Mouse (Mus musculus) left cerebral cortex, adult 18-20 months (tissue): ENCODE measurements at regions not wholly inside any gene's neighbourhood (a gene's known extent, or its start where the extent isn't known, plus 50 kb on each side); places are given as distances from the start of the nearest gene placed in this dataset.
A peak's percentile ranks its signal among the peaks of the same experiment; 100 is the strongest.

Experiments
- DNase-seq, 2 experiments: peaks; one replicate each; pipeline ENCODE4 v3.0.0; 2021 to 2022; ENCODE audit warnings: low spot score in 2 of 2, mixed read lengths in 1 of 2

DNA sequence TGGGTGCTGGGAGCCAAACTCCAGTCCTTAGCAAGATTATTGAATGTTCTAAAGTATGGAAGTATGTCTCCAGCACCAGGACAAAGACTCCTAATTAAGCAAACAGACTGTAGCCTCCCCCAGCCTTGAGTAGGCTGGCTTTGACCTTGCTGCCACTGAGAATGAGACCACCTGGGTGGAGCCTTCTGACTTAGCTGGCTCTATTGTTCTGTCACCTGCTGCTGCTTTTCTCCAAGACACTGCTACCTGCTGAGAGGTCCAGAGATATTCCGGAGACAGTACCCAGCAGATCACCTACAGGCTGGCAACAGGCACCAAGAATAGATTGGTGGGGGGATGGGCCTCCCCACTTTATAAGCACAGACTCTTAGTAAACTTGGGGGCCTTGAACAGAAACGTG, 247.5 kb upstream of the Pabpc6 start:
- no peak for DNase-seq

DNA sequence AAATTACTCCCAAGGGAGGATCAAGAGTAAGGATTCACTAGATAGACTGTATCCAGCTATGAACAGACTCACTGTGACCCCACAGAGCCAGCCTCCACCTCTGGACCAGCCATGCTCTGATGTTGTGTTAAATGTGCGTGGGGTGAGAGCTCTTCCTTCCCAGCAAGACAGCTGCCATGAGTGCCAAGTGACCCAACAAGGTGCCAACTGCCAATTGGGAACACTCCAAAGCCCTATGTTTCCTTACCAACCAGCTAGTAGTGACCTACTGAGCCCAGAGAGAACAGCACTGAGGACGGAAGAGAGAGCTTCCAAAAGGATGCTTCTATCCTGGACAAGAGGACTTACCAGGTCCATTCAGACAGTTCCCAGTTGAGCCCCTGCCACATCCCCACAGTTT, 241.3 kb upstream of the Pabpc6 start:
- no peak for DNase-seq

DNA sequence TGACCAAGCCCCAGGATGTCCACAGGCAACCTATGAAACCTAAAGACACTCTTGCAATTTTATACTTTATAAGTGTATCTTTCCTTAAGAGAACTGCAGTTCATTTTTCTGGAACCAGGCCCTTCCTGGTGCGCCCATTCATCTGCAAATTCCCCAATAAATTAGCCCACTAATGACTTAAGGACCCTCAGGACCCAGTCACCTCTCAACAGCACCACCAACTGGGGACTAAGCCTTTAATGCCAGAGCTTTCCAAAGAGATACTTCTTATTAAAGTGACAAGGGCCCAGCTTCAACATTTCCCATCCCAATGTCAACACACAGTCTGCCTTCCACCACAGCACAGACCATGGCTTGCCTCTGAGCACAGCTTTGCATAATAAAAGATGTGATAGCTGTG, 237.6 kb upstream of the Pabpc6 start:
- DNase-seq, result no peak

DNA sequence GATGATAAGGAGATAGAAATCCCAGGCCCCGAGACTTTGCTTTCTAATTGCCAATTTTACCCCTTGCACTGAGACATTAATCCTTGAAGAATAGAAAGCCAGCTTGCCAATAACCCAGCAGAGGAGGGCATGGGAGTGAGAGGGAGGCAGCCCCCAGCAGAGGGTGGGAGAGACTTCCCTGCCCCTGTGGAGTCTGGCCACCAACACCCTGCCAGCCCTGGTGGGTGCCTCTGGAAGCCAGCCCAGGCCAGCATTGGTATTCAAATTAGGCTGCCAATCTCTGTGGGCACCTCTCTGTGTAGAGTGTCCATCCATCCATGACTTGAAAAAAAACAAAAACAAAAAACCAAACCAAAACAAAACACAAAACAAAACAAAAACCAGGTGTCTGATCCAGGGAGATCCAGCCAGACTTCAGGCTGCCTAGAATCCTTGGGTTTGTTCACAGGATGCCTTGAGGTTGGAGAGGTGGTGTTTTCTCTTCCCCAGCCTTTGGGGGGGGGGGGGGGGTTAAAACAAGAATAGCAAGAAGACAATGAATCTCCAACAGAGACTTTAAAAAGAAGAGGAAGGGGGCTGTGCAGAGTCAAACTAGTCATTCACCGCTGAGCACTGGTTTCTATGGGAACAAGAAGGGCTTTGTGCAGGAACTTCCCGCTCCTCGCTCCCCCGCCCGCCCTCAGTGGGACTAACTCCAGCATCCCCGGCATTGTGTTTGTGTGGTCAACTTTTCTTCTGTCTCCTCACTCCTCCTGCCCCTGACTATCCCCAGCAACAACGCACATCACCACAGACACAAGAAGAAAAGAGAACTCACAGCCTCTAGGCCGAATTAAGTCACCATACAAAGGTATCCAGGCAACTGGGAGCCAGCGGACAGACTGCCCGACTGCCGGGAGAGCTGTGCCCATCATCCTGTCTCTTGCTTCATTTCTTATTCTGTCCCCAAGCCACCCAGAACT, 236.3 kb upstream of the Pabpc6 start:
- peak; percentile 55 to 77 for DNase-seq

DNA sequence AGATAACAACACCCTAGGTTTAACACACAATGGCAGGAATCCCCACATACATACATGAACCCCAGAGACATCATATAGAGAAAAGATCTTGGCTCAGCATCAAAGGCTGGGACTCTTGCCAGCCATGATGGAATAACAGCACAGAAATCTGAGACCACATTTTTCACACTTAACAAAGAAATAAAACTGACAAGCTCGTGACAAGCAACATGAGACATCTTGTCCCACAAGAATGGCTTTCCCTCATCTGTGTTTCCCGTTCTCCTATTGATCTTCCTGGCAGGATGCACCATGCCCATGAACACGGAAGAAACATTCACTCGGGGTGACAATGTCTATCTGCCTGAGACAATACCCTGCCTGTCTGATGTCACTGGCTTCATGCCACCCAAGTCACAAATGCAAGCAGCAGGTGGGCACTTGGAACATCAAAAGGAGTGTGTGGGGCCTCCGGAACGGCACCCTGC, 235.0 kb upstream of the Pabpc6 start:
- DNase-seq, result no peak

DNA sequence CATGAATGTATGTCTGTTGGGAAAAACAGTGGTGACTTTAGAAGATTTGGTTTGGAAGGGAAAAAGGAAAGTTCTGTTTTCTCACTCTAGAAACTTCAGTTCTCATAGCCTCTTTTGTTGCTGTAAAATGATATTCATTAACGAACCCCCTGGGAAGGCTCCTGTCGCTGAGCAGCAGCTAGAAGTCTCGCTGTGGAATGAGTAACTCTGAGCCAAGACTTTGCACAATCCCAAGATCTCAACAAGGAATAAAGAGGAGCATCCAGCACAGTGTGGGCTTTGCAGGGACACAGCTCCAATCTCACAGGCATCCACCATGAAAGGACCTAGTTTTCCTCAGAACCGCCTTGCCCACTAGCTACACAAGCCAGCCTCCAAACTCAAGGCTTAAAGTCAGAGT, 233.8 kb upstream of the Pabpc6 start:
- no peak for DNase-seq

DNA sequence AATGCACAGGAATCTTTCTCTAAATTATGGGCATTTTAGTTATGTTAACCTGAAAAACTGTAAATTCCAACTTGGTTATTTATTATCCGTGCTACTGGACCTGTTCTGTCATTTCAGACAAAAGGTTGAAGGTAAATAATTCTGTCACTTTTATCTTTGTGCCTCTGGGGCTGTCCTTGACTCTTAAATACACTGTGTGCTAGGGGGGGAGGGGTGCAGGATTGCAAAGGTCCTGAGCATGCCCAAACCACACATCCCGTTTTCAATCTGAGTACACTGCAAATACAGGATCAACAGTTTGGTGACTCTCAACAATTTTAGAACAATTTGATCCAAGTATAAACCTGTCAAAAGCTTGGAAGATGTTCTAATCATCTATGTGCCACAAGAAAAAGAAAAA, 227.4 kb upstream of the Pabpc6 start:
- no peak for DNase-seq

DNA sequence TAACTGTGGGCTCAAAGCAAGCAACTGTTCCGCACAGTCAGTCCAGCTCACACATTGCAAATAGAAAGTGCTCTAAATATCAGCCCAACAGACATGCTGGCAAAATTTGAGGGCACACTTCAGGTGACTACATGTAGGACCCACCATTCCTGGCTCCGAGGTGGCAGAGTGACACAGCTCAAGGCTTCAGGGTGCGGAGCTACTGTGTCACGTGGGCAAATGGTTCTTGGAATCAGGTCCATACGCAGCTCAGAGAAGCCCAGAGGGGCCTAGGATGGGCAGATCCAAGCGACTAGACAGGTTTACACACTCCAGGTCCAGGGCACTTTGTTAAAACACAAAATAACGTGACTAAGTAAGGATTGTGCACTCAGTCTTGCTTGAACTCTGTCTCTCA, 226.2 kb upstream of the Pabpc6 start:
- no peak for DNase-seq

DNA sequence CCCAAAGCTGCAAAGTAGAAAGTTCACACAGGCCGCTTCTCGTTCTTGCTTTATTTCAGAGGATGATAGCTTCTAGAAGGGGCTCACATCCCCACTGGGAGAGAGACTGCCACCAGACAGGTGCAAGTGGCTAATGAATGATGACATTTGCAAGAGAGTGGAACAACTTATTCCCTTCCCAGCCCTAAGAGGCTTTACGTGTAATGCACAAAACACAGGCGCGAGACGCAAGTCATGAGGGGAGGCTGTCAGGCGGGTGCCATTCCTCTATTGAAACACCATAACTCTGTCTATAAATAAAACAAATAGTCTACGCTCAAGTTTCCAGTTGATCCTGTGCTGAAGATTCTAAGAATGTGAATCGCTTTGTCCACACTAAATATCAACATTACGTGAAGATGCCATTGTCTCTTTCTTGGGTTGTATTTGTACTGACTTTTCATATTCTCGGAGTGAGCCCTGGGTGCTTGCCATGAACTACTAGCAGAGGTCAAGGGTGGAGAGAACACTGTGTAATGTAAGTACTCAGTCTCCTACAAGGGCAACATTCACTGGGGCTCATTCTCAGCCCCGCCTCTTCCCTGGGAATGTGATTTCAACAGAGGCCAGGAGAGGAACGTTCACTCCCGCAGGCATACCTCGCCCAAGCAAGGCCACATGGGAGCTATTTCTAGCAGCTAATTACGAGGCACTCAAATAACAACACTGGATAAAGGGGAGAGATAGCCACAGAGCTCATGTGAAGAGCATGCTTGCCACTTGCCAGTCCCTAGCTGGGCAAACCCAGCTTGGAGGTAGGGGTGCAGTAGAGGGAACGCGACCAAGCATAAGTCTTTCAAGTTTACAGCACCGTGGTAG, 225.5 kb upstream of the Pabpc6 start:
- no peak for DNase-seq

DNA sequence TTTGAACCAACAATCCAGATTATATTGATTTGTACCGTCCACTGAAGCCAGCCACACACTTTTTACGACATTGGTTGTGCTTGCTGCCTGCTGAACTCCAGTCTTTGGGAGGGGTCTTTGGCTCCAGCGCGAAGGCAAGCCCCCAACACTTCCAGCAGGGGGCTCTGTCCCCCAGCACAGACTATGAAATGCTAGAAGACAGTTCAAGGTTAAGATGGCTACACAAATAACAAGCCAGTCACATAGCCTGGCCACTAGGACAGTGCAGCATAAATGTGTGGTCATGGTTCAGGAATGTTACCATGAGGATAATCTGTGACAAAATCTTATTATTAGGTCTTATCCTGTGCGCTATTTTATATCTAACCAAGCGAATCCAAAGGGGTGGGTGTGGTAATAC, 224.4 kb upstream of the Pabpc6 start:
- no peak for DNase-seq

DNA sequence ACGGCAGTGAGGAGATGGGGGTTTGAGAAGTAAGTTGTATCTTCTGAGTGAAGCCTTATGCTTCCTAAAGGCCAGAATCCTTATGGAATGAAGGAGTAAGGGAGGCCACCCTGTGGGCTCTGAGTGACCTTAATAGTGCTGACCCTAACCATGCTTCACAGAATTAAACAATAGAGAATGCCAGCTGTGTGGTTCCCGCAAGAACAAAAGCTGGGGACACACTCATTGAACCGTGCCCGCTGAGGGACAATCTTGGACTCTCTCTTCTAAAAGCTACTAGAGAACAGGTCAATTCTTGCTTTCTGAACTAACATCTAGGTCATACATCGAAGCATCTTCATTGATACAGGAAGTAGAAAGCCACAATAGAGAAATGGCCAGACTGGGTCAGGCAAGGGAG, 223.3 kb upstream of the Pabpc6 start:
- DNase-seq, result no peak

DNA sequence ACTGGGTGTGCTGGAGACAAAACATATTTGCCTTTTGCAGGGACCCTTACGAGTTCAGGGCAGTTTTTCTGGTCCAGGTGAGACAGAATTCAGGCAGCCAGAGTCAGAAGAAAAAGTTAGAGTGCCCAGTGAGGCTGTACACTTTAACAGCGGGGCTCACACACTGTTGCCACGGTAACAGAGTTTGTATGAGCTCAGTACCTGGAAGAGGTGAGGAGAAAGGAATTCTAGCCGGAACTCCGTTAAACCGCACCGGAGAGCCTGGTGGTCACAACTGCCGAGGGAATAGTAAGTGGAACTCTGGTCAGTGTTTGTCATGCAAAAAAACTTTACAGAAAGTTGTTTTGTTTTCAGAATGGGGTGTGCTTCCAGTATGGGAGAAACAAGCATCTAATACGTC, 222.6 kb upstream of the Pabpc6 start:
- no peak for DNase-seq

DNA sequence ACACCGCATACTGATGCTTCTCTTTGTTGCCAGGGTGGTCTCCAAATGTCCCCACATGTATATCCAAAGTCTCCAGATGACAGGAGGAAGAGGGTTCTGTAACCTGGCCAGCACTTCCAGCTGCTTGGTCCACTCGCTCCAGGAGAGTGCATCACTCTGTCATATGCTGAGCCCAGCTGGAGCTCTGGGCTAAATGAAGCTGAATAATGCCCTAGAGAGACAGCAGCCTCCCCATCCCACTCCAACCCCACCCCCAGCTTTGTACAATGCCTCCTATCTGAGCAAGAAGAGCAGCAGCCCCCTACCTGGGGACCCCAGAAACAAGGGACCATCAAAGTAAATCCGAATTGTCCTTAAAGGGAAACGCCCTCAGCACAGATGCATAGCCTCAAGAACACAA, 219.0 kb upstream of the Pabpc6 start:
- no peak for DNase-seq

DNA sequence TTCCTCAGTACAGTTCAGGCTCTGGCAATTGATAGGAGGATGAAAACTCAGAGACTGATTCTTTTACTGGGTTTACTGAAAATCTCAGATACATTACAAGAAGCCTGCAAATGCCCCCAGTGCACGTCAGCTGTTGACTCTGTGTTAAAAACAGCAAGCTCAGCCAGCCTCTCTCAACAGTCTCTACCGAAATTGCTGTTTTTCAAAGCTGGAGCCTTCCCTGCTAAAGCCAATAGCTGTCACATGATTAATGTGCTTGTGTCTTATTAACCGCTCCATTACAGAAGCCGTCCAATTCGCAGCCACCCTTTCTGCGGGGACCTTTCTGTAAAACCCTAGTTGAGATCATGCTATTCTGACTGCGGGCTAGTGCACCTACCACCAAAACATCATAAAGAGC, 215.6 kb upstream of the Pabpc6 start:
- no peak for DNase-seq

DNA sequence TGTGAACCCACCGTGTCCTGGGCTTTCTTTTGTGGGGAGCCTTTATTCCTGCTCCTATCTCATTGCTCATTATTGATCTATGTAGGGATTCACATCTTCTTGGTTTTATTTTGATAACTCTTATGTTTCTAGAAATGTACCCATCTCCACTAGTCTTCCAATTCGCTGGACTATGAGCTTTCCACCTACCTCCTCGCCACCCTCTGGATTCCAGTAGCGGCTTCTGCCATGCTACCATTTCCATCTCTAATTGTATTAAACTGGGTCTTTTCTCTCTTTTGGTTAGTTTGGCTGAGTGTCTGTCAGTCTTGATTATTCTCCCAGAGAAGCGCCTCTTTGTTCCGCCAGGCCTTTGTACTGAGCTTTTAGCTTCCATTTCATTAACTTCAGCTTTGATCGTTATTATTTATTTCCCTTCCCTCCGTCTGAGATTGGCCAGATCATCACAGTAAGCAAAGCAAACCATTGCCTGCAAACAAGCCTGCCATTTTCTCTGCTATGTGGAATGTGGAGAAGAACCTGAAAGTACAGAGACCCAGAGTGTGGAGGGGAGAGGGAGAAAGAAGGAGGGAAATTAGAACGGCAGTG, 213.2 kb upstream of the Pabpc6 start:
- DNase-seq, result no peak

DNA sequence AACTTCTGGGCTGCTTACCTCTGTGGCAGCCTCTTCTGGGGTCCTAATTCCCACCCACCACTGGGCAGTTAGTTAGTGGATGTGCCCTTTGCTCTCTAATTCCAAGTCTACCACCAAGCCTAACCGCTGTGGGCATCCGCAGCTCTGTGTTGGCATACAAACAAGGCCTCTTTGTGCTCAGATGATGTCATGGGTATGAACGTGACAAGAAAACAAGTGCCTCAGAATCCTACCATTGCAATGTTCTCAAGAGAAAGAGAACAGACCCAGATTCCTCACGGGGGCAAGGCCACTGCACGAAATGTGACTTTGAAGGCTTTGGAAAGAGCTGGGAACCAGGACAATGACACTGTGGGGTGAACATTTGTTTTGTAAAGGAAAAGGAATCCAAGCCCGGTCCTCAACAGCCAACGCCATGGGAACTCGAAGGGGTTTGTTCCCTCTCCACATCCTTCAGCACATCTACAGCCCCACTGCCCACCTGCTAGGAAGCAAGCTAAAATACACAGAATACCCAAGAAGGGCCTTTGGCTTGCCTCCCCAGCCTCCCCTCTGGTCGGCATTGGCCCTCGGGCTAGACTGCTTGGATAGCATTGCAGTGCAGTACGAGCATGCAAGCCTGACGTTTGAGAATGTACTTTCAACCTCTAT, 210.2 kb upstream of the Pabpc6 start:
- DNase-seq, result peak in 1 of 2 experiments; percentile 15

DNA sequence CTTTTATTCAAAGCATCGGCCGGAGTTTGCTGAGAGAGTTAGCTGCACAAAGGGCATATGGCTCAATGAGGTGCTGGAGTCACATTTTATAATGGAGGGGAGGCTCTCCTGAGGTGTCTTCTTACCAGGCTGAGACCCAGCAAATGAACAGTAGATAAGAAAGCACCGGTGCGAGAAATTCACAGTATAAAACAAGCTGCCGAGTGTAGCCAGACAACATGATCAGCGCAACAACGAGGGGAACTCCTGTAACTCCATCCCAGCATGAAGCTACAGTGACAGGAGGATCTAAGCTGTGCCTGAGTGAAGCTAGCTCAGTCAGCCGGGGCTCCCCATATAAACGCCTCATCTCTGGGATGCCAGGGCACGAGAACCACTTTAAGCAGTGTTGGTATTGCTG, 204.2 kb upstream of the Pabpc6 start:
- no peak for DNase-seq

DNA sequence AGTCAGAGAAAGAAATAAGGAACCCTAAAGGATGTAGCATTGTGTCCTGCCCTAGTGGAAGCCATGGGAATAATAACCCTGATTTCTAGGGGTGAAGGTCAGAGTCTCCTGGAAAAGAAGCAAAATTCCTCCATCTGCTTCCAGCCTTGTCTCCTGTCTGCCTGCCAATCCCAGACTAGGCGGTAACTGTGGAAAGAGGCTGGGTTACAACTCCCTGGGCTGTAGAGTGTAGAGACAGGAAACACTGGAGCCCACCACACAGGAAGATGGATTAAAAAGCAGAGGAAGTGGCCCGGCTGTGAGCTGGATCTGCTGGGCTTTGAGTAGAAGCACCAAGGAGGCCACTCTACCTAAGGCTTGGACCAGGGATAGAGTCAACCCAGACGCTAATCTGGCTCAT, 200.7 kb upstream of the Pabpc6 start:
- no peak for DNase-seq

DNA sequence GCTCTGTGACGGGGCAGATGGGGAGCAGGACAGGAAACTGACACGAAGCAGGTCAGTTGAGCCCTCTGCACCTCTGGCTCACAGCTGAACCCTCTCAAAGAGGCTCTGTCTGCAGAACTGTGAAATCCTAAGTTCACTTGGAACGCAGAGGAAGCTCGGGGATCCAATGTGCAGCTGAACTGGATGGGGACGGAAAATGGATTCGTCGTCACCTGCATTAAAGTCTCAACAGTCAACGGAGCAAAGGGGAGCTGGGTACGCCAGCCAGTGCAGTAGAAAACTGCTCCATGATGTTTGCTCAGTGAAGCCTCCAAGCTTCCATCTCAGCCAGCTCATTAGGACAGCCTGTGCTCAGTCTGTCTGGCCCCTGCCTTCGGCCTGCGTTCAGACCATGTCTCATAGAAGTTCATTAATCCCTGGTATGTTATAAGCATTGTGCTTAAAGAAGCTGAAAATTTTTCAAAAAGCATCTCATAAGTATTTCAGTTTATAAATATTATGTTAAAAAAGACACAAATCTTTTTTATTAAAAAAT, 199.3 kb upstream of the Pabpc6 start:
- DNase-seq, result no peak

DNA sequence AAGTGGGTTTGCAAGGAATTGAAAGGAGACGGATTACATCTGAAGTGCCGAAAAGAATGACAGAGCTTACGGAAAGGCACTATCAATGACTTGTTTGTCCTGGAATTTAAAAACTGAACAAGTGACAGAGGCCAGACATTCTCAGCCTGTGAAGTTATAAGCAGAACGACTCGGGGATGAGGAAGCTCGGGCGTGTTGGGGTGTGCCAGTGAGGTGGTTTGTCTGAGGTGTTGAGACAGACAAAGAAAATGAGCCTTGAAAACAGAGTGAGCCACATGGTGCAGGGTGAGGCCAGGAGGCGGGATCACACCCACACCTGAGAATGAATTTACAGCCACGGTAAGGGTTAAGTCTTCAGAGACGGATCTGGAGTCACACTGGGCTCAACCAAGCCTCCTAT, 194.7 kb upstream of the Pabpc6 start:
- no peak for DNase-seq
